Mouse (Mus musculus): ENCODE measurements at regions not wholly inside any gene's neighbourhood (a gene's known extent, or its start where the extent isn't known, plus 50 kb on each side); places are given as distances from the start of the nearest gene placed in this dataset.

GRCm38 (mm10) chr10:71485063-71485762, 137.7 kb downstream of the Ipmk start:
- peak; percentile 22 to 56 for DNase-seq (ENCODE audit: low spot score in 2 of 2)

GRCm38 (mm10) chr10:71489791-71490190, 142.2 kb downstream of the Ipmk start:
- DNase-seq (ENCODE audit: low spot score in 2 of 2), result no peak

- DNase-seq (ENCODE audit: low spot score in 2 of 2), result no peak
Measured at GRCm38 (mm10) chr10:71502096-71502495, 154.5 kb downstream of the Ipmk start.

DNA sequence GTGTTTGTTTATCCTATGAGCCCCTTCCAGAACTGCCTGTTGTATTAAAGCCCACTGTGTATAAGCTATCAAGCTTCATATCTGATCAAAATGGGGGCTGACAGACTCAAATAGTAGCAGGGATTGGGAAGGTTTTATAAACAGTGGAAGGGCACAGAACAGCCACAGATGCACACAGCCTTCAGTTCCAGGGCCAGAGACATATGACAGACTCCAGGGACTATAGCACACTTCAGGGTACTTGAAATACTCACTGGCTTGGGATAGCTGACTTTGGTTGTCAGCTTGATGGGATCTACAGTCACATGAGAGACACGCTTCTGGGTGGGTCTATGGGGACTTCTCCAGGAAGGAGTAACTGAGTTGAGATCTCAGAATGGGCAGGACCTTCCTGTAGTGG, 156.7 kb downstream of the Ipmk start:
- no peak for DNase-seq (ENCODE audit: low spot score in 2 of 2)

GRCm38 (mm10) chr10:71525290-71525689, 177.7 kb downstream of the Ipmk start:
- DNase-seq (ENCODE audit: low spot score in 2 of 2), result peak in 1 of 2 experiments; percentile 10

- no peak for DNase-seq (ENCODE audit: low spot score in 2 of 2)
Measured at GRCm38 (mm10) chr10:71533759-71534158, 186.2 kb downstream of the Ipmk start.

DNA sequence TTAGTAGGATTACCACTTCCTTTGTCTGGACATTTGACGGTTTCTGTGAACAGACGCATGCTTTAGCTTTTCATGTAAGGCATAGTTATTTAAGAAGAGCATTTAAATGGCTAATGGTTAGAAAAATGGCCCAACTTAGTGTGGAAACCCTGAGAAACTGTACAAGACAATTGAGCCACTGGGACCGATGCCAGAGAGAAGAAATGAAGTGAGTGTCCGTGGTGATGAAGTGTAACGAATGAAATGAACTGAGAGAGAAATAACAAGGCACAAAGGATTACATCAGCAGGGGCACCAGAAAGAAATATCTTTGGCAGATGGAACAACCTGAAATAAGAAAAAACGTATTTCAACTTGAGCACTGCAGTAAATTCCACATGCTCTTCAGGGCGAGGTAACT, 197.9 kb downstream of the Ipmk start:
- DNase-seq (ENCODE audit: low spot score in 2 of 2), result no peak

DNA sequence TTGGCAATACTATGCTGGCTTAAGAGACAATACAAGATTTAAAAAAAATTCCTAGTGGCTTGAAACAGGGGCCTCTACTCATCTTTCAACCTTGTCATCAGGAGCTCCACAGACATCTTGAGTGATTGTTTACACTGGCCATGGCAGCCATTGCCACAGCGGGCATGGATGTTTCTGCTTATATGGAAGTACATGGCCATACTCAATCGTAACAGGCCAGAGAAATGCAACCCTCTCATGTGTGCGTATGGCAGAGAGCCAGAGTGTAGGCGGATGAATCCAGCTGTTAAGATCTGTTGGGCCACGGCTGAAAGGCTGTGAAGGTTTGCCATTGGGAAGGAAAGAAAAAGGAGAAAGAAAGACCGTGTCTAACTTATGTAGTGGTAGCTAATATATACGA, 198.9 kb downstream of the Ipmk start:
- DNase-seq (ENCODE audit: low spot score in 2 of 2), result no peak

- DNase-seq (ENCODE audit: low spot score in 2 of 2), result no peak
Measured at GRCm38 (mm10) chr10:71583716-71584115, 236.2 kb downstream of the Ipmk start.

DNA sequence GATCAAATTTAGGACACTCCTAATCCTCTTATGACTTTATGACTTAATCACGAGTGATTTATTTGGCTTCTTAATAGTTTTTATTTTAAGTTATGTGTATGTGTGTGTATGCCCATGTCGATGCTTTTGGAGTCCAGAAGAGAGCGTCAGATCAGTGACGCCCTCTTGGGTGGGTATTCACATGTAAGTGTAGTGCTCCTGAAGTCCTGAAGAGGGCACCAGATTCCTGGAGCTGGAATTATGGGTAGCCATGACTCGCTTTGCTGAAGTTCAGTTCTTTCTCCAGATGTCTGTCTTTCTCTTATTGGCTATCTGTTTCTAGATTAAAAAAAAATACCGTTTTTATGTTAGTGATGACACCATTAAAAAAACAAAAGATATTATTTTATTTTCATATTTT, 251.0 kb downstream of the Ipmk start:
- DNase-seq (ENCODE audit: low spot score in 2 of 2), result no peak

GRCm38 (mm10) chr10:71613736-71614135, 266.2 kb downstream of the Ipmk start:
- no peak for DNase-seq (ENCODE audit: low spot score in 2 of 2)

DNA sequence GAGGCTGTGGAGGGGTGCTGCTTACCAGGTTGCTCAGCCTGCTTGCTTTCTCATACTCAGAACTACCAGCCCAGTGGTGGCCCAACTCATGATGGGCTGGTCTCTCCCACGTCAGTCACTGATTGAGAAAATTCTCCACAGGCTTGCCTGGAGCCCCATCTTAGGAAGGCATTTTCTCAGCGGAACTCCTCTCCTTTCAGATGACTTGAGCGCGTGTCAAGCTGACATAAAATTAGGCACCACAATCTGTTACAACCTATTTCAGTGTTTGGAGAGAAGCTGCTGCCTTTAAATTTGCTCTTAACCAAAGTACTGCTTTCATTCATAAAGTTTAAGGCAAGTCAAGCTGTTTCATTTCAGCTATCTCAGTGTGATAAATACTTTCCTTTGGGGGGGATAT, 269.6 kb downstream of the Ipmk start:
- DNase-seq (ENCODE audit: low spot score in 2 of 2), result peak; percentile 19 to 29

DNA sequence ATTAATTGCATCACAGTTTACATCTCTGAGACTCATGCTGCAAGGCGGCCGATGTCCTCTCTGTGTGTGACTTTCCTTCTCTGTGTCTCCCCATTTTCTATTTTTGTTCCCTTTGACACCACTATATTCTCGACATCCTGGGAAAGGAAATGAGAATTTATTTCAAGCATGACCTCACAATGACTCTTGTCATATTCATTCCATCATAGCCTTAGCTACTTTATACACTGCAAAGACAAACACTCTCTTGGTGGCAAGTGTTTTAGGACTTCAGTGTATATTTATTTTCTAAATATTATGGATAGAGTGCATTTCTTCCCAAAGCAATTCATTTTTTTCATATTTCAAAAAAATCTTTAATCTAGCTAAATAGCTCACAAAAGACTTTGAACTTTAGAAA, 298.5 kb downstream of the Ipmk start:
- no peak for DNase-seq (ENCODE audit: low spot score in 2 of 2)

DNA sequence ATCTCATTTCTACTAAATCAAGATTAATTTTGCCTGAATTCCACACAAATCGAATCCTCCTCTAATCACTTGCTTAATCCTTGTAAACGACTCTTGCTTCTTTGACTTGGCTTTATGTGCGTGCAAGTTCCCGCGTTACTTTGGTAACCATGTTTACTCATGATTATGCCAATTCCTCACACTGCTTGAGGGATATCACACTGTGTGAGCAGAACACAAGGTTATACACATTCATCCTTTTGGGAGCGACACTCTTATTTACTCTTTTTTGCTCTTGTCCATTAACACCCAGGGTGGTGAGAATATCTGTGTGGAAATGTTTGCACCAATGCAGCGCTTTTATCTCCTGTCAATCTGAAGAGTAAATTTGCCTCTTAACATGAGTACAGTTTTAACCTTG, 310.0 kb downstream of the Ipmk start:
- no peak for DNase-seq (ENCODE audit: low spot score in 2 of 2)

DNA sequence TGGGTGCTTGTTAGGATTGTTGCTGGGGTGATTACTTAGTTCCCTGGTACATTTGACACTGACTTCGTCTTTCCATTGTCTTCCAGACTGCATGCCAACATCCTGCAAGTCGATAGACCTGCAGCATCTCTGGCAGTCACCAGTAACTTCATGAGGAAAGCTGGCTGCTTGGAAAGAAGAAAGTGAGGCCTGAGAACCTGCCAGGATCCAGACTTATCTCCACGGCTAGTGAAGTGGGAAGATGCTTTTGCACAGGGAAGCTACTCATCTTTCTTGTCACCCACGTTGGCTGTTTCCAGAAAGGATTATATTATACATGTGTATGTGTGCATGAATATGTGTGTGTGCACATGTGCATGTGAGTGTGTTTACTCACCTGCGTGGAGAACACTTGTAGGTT, 316.0 kb downstream of the Ipmk start:
- DNase-seq (ENCODE audit: low spot score in 2 of 2), result peak in 1 of 2 experiments; percentile 5

DNA sequence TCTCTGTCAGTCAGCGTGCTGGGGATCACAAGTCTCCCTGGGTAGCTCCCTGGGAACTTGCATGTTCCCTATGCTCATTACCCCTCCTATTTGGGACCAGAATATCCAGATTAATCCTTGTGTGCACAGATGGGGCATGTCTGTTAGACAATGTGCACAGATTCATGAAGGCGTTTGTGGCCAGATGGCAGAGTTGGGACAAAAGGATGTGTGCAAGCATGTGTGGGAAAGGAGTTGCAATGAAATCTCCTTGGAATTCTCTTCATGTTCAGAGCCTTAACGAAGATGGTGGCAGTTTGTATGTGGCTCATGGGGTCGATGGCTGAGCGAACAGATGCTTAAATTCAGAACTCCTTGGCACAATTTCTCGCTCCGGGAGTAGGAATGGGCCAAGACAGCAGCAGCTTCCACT, 319.6 kb downstream of the Ipmk start:
- DNase-seq (ENCODE audit: low spot score in 2 of 2), result peak; percentile 43 to 53

- DNase-seq (ENCODE audit: low spot score in 2 of 2), result no peak
Measured at GRCm38 (mm10) chr10:71679240-71679639, 331.7 kb downstream of the Ipmk start.

DNA sequence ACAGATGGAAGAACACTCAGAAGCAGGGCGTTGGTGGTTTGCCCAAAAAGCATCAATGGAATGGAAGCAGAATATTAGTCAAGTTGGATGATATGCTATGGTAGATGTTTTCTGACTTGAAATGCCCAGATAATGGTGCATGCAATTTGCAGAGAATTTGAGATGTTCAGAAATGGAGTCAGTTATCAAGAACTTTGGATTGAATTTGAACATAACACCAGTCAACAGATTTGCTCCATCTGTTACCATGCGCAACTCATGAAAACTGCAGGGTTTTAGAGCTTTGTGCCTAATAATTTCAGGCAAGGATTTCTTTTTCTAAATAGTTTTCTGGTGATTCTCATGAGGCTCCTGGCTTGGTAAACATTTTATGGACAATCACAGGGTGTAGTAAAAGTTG, 365.9 kb downstream of the Ipmk start:
- no peak for DNase-seq (ENCODE audit: low spot score in 2 of 2)

DNA sequence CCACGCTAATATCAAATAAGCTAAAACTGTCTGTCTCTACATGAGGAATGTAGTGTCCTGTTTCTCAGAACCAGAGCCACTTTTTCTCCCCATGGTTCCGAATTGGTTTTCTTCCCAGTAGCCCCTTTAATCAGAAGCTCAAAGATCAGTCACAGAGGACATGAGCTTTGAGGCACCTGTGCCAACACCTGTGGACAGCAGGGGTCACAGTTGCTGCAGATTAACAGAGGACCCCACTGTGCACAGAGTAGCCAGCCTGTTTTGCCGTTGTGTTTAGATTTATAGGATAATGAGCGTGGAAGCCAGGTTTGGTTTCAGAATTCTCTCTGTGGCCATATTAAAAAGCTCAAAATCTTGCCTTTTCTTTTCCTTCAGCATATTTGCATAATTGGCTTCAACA, 380.2 kb downstream of the Ipmk start:
- no peak for DNase-seq (ENCODE audit: low spot score in 2 of 2)

- DNase-seq (ENCODE audit: low spot score in 2 of 2), result no peak
Measured at GRCm38 (mm10) chr10:71733821-71734220, 386.3 kb downstream of the Ipmk start.

DNA sequence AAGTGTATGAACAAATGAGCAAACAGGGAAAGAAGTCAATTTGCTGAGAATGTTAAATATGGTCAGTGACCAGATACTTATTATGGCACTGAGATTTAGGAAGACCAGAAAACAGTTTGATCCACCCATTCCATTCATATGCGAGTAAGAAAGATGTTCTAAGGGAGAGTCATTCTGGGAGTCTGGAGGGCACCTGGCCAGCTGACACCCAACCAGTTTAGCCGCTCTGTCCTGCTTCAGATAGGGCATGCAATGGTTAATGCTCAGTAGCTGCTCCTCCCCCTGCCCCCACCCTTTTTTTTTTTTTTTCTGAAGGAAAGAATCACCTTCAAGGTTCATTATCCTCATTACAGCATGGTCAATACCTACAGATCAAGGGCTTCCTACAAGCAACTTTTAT, 386.9 kb downstream of the Ipmk start:
- no peak for DNase-seq (ENCODE audit: low spot score in 2 of 2)

DNA sequence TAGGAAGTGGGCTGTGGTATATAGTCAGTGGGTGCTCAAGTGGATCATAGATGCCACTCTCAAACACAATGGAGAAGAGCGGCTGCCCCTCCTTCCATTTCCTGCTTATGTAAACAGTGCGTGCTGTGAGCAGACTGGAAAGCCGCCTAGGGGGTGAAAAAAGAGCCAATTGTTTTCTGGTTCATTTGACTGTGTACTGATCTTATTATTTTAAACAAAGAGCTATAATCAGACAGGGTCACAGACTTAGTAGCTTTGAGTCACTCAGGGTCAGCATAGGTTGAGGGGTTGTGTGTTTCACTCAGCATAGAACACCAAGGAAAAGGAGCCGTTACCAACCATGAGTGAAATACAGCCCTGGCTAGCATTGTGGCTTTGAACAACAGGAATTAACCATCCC, 390.7 kb downstream of the Ipmk start:
- no peak for DNase-seq (ENCODE audit: low spot score in 2 of 2)

DNA sequence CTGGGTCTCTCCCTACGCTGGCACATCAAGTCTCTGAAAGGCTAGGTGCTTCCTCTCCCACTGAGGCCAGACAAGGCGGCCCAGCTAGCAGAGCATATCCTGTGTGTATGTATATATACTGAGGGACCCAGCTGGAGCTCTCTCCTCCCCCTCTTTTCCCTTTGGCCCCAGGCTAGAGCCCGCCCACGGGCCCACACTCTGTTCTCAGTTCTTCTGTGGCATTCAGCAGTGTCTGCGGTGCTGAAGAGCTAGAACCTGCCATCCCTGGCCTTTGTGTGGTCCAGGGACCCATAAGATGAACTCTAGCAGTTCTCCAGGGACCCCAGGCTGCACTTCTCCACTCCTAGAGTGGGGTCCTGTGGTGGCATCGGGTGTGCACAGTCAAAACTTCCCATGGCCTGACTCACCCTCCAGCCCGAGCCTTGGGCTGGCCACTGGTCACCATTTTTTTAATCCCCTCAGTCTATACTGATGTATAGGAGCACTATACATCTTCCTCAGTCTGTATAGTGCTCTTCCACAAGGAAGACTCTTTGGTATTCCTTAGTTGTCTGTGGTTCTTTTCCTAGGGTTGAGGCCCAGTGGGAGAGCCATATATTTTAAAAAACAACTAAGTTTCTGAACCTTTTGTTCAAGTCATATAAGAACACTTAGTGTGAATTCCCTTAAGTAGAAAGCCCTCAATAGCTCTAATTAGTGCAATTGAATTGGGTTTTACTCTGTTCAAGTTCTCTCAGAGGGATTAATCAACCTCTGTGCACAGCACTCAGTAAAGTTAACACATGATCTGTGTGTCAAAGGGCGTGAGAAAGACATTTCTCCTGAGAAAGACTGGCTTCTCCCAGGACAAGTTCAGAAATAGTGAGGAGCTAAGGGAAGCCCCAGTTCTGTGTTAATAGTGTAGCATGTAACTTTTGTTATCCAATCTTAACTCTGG, 401.3 kb downstream of the Ipmk start:
- DNase-seq (ENCODE audit: low spot score in 2 of 2), result no peak

Data from right cerebral cortex, adult 2 months (tissue).